Mouse (Mus musculus) brain, embryonic 14.5 days (tissue): ENCODE results near the gene Polr2a.

Source experiments
- CTCF ChIP-seq: fragments of 200-500 bp; IDR thresholded peaks from 2 replicates; pipeline ENCODE4 v1.5.1; 2012; ENCODE audit warnings: inconsistent platforms, mild to moderate bottlenecking, moderate library complexity, borderline replicate concordance; ENCODE audit not compliant: insufficient read depth, insufficient read length; ENCODE audit errors: extremely low read depth
- POLR2A ChIP-seq: fragments of 200-500 bp; IDR thresholded peaks from 2 replicates; pipeline ENCODE4 v1.6.1; 2012; ENCODE audit warnings: mild to moderate bottlenecking, inconsistent platforms, borderline replicate concordance; ENCODE audit not compliant: poor library complexity, insufficient read depth, insufficient read length, severe bottlenecking; ENCODE audit errors: extremely low read depth

DNA sequence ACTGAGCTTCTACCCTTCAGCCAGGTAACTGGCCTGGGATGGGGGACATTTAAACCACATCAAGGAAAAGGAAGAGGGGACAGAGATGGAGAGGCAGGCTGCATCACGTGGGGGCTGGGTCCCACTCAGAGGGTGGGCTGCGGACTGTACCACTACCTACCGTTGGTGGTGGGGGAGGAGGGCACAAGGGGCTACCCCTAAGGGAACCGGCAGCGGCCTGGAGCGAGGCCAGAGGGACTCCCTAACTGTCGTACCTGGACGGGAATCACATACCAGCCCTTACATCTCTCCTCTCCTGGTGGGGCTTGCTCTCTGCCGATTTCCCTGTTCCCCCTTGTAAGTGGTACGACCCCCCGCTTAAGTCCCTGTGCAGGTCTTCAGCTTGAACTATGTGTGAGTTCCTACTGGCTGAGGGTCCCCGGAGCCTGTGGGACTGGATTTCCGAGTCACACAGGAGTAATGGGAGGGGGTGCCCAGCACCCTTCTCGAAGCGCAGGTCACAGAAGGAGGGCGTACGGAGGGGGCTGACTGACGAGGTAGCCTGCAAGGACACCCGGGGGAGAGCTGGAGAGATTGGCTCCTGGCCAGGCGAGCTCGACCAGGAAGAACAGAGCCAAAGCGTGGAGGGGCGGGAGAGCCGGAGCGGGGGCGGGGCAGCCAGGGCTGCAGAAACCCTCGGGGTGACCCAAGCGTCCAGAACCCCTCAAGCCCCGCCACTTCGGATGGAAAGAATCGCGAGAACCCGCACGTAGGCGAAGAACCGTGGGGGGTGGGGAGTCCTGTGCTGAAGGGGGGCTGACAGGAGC is 42.2 kb upstream of the Polr2a start:
- TF ChIP-seq POLR2A (0 out of 2 replicates have a peak, but pooled peaks have one; percentile 11), CTCF (no peak)
